9 mouse cellular contexts compared by ENCODE assay signal in the genomic region with DNA sequence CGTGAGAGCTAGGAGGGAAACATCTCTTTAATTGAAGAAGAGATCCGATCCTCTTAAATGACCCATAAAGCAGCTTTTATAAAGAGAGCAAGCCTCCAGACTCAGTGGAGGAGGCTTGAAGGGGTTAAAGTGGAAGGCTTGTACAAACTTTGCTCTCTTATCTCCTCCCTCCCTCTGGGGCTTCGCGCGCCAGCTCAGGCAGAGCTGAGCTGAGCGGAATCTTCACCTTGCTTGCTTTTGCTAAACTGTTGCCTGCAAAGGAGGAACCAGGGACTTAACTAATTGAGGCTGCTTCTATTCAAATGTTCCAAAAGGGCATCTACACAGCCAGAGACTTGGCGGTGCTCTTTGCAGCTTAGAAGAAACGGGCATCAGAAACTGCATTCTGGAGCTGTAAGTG. TPM values are rescaled to one million over a fixed set of nuclear protein-coding genes. Genes with fewer than 3 reads are reported as not detected.
DNase-seq lines count a peak whose midpoint lies in the region; ATAC-seq and TF ChIP-seq lines count a peak whose summit lies in the region.
"Had no signal": no experiment of that assay in that cellular context is flagged by ENCODE, and none has a peak within 500 bp of the region (broad histone marks: within the 10 kb centered on the region; RNA-seq: fewer than 3 reads in every experiment).

A gene (plus strand): TSS at position 173 of the 400 bp plus-strand sequence.

- H3K4me1 ChIP-seq in lung, embryonic 16.5 days (replicated peaks; ENCODE audit: control insufficient read depth, insufficient read depth, low read length), result no peaks in the 10 kb centered on the region
- no peaks in the 10 kb centered on the region for H3K4me1 ChIP-seq in limb, embryonic 15.5 days

- H3K27ac ChIP-seq in lung, embryonic 16.5 days (ENCODE audit: low read length), result no peak within 1 kb of the TSS
- no peak within 1 kb of the TSS for H3K27ac ChIP-seq in limb, embryonic 15.5 days
- H3K27ac ChIP-seq in layer of hippocampus, adult 2 months, result no peak within 1 kb of the TSS

- peak within 1 kb of the TSS; percentile 19 for H3K4me2 ChIP-seq in lung, embryonic 16.5 days (ENCODE audit: low read depth, low read length)
- peak within 1 kb of the TSS; percentile 24; the same call in 1 of the 2 replicates for H3K4me2 ChIP-seq in limb, embryonic 15.5 days

- no peaks in the 10 kb centered on the region for H3K36me3 ChIP-seq in lung, embryonic 16.5 days (ENCODE audit: control insufficient read depth, insufficient read depth, low read length)
- no peaks in the 10 kb centered on the region for H3K36me3 ChIP-seq in limb, embryonic 15.5 days

- no peaks in the 10 kb centered on the region; the same call in 1 of the 2 replicates for H3K27me3 ChIP-seq in lung, embryonic 16.5 days (ENCODE audit: control insufficient read depth, insufficient read depth, low read depth, low read length)
- H3K27me3 ChIP-seq in limb, embryonic 15.5 days, result 0 out of 2 replicates have a peak, but pooled peaks cover 5% of the 10 kb centered on the region

- peak; percentile 2 for DNase-seq in embryo, embryonic 10.5 days (ENCODE audit: low spot score)
- no peak for DNase-seq in embryo, embryonic 9.5 days (ENCODE audit: extremely low spot score)
- DNase-seq in lung, postnatal 10 days, result no peak
- peak; percentile 5 for DNase-seq in retina, postnatal 1 day
- DNase-seq in layer of hippocampus, adult 2 months (ENCODE audit: low spot score in 2 of 2), result no peak
- DNase-seq in thymus, postnatal 0 days (ENCODE audit: low spot score), result no peak
- DNase-seq: kidney, postnatal 10 days had no signal

- H3K9me3 ChIP-seq in lung, embryonic 16.5 days (ENCODE audit: control insufficient read depth, low read length), result no peaks in the 10 kb centered on the region
- H3K9me3 ChIP-seq in limb, embryonic 15.5 days, result no peaks in the 10 kb centered on the region

- no peak within 1 kb of the TSS for H3K9ac ChIP-seq in lung, embryonic 16.5 days (ENCODE audit: low read length)
- no peak within 1 kb of the TSS for H3K9ac ChIP-seq in limb, embryonic 15.5 days

- no peak for TF ChIP-seq CTCF in layer of hippocampus, adult 2 months (conservative IDR thresholded peaks at IDR 0.05)

- peak within 1 kb of the TSS; percentile 2; the same call in 1 of the 2 replicates for H3K4me3 ChIP-seq in lung, embryonic 16.5 days (ENCODE audit: low read length)
- peak within 1 kb of the TSS; percentile 14 for H3K4me3 ChIP-seq in limb, embryonic 15.5 days
- H3K4me3 ChIP-seq in layer of hippocampus, adult 2 months, result no peak within 1 kb of the TSS

- no peak for ATAC-seq in lung, embryonic 16.5 days (ENCODE audit: low read depth)
- ATAC-seq in limb, embryonic 15.5 days (ENCODE audit: insufficient number of reproducible peaks, low FRiP score, low TSS enrichment, low read depth), result no peak

- WGBS in lung, embryonic 16.5 days, result 11% methylated on average over 8 of the region's 8 CpGs
- WGBS in limb, embryonic 15.5 days, result 30% methylated on average over 8 of the region's 8 CpGs

RNA-seq across cellular contexts. Expression of the gene that starts here (rescaled TPM):
- polyA plus RNA-seq in lung, embryonic 16.5 days (2015; fragmentation: Nextera tagmentation; extraction: Ambion mirVana), result 0.53 and 0.54 TPM in 2 replicates
- polyA plus RNA-seq in limb, embryonic 15.5 days (2015; fragmentation: Nextera tagmentation; extraction: Ambion mirVana), result 1.2 TPM in 2 replicates
- total RNA-seq in layer of hippocampus, adult 2 months (2021), result under 1 TPM; 0.08 to 0.22 TPM
- not detected in 2 replicates for polyA plus RNA-seq in thymus, postnatal 0 days (2015; fragmentation: Nextera tagmentation; extraction: Ambion mirVana)

Comparison
In these comparisons a context has a peak if more than half of its experiments do, and no peak if none do; other contexts are left out.
1. DNase-seq: peak in embryo, embryonic 10.5 days (single experiment) and retina, postnatal 1 day (single experiment); none in embryo, embryonic 9.5 days (single experiment), lung, postnatal 10 days (single experiment), layer of hippocampus, adult 2 months (0 of 2) and thymus, postnatal 0 days (single experiment).